Mouse (Mus musculus) cerebellum, adult 2 months (tissue): ENCODE measurements around the gene Dnaaf2. TPM values are rescaled to one million over a fixed set of nuclear protein-coding genes. Genes with fewer than 3 reads are reported as not detected.

Source experiments
- DNase-seq, 2 experiments: peaks; one replicate each; pipeline ENCODE4 v3.0.0; 2021
- H3K27ac ChIP-seq: fragments of 200-500 bp; 2 replicates; pipeline ENCODE4 v1.5.1; 2012; ENCODE audit warnings: low read length, control low read depth, inconsistent platforms; ENCODE audit not compliant: insufficient read depth
- H3K27me3 ChIP-seq: fragments of 200-500 bp; 2 replicates; pipeline ENCODE4 v1.6.1; 2012; ENCODE audit warnings: inconsistent platforms, mild to moderate bottlenecking, low read length, moderate library complexity; ENCODE audit not compliant: control insufficient read depth, insufficient read depth
- H3K4me1 ChIP-seq: fragments of 200-500 bp; 2 replicates; pipeline ENCODE4 v1.6.1; 2011; ENCODE audit warnings: low read length; ENCODE audit not compliant: control insufficient read depth, insufficient read depth
- H3K4me3 ChIP-seq: fragments of 200-500 bp; replicated peaks from 2 replicates; pipeline ENCODE3; 2011; ENCODE audit warnings: mild to moderate bottlenecking, low read depth, low read length, control low read depth; ENCODE audit not compliant: insufficient read depth
- CTCF ChIP-seq: fragments of 200-500 bp; IDR thresholded peaks from 2 replicates; pipeline ENCODE4 v1.5.1; 2011; ENCODE audit warnings: low read depth, mild to moderate bottlenecking, control low read depth, low read length, moderate library complexity, borderline replicate concordance; ENCODE audit not compliant: insufficient read depth
- POLR2A ChIP-seq: fragments of 200-500 bp; IDR thresholded peaks from 2 replicates; pipeline ENCODE4 v1.6.1; 2011; ENCODE audit warnings: low read length, control low read depth, borderline replicate concordance; ENCODE audit not compliant: insufficient read depth
- WGBS: fragments of 180-500 bp; shearing (Covaris S2); methylation state at CpG from one replicate; pipeline ENCODE4 v1.1.7; 2018; 5-methylcytosine and 5-hydroxymethylcytosine counted together
- polyA plus RNA-seq: library from polyadenylated mRNA; depleted of rRNA; stranded (reverse); fragments of >200 nt; gene quantifications from 2 replicates; pipeline ENCODE4 v1.2.3, GENCODE M21; 2012

The Dnaaf2 gene
- polyA plus RNA-seq, 1 experiment = 2.6 TPM

DNA sequence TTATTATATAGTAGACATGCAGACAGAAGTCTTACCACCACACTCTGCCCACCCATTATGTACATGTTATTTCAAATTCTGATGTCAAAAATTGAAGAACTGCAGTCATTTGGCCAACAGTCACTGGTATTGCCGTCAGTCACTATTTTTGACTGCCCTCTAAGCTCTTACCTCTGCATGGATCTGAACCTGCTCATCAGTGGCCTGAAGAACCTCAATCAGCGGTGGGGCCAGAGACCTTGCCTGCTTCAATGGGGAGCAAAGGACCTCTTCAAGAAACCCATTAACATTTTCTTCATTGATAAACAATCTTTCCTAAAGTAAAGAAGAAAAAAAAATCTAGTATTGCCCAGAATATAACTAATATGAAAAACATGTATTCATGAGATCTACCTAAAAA is 5.6 kb downstream of the Dnaaf2 start:
- no peak for DNase-seq
- Histone ChIP-seq H3K27ac (no peak overlapping the region), H3K4me1 (no peaks in the 10 kb centered on the region), H3K4me3 (no peak overlapping the region), H3K27me3 (no peaks in the 10 kb centered on the region)
- 95% methylated on average over 2 of the region's 2 CpGs for WGBS
- TF ChIP-seq CTCF (no peak), POLR2A (no peak)

DNA sequence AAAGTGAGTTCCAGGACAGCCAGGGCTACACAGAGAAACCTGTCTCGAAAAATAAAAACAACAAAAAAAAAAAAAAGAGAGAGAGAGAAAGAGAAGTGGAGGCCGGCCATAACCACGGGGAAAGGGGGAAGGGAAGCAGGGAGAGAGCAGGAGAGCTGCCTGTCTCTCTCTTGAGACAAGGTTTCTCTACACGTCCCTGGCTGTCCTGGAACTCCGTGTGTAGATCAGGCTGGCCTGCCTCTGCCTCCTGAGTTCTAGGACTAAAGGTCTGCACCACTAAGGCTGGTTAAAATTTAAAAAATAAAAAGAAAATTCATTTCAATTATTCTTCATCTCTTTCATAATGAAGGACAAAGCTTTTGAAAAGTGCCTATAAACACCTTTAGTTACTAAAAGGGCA is 6.8 kb downstream of the Dnaaf2 start:
- 96% methylated on average over 5 of the region's 5 CpGs for WGBS

DNA sequence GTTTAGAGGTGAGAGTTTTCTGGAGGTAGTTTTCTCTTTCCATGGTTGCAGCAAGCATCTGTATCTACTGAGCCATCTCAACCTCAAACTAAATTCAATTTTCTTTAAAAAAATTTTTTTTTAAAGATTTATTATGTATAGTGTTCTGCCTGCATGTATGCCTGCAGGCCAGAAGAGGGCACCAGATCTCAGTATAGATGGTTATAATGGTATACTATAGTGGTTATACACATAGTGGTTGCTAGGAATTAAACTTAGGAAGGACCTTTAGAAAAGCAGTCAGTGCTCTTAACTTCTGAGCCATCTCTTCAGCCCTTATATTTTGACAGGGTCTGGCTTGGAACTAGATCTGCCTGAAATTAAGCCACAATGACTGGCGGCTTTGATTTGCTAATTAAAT is 7.7 kb downstream of the Dnaaf2 start:
- H3K4me1 ChIP-seq = peaks cover under 1% of the 10 kb centered on the region; the same call in 1 of the 2 replicates
- H3K27me3 ChIP-seq = no peaks in the 10 kb centered on the region
- no peak overlapping the region for H3K27ac ChIP-seq
- H3K4me3 ChIP-seq = no peak overlapping the region
- DNase-seq = no peak
- TF ChIP-seq POLR2A (no peak), CTCF (no peak)
- 19% methylated on average over 1 of the region's 1 CpGs for WGBS

More for the DNA sequence above, 6.8 kb downstream of the Dnaaf2 start:
- Histone ChIP-seq H3K4me3 (no peak overlapping the region), H3K4me1 (no peaks in the 10 kb centered on the region; the same call in 1 of the 2 replicates), H3K27me3 (no peaks in the 10 kb centered on the region), H3K27ac (no peak overlapping the region)
- TF ChIP-seq POLR2A (no peak), CTCF (no peak)
- no peak for DNase-seq

DNA sequence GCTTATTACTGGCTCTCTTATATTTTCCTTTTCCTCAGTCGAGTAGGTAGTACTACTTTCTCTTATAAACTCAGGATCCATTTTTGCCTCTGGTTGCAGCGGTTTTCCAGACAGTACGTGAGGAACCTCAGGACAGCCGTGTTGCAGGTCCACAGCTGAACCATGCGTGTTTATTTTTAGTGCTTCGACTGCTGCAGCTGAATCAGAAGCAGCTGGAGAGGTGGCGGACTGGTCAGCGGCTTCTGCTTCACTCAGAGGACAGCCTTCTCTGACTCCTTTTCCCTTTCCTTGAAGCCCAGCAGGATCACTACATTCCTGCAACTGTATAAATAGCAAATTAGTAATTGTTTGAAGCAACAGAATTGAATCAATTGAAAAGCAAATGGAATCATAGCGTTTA is 8.2 kb downstream of the Dnaaf2 start:
- no peak for TF ChIP-seq CTCF
- no peak for TF ChIP-seq POLR2A
- DNase-seq = no peak
- Histone ChIP-seq H3K27me3 (no peaks in the 10 kb centered on the region), H3K4me3 (no peak overlapping the region), H3K4me1 (peaks cover 5% of the 10 kb centered on the region; the same call in 1 of the 2 replicates), H3K27ac (no peak overlapping the region)
- 94% methylated on average over 9 of the region's 9 CpGs for WGBS

DNA sequence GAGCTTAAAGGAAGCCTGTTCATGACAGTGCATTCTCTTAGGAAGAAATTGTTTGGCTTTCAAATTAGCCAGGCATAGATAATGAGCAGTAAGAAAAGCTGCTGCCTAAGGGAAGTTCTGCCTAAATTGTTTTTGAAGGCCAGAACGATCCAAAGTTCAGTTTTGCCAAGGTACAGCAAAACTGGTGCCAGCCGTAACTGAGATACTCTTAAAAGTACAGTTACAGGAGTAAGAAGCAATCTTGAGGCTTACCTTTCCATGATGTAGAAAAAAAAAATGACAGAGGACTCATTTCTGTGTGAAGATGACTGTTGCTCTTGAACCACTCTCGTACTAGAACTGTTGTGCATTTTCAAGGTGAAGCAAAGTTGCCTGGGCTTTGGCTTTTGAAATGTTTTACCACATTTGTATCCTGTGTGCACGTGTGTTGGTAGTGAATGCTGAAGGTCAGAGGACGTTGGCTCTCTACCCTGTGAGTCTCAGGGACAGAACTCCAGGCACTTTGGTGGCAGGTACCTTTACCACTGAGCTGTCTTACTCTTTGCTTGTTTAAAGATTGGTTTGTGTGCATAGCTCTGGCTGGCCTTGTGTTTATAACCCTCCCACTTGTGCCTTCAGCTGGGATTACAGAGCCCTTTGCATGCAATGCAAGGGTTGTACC is 11.3 kb downstream of the Dnaaf2 start:
- no peak overlapping the region for H3K4me3 ChIP-seq

DNA sequence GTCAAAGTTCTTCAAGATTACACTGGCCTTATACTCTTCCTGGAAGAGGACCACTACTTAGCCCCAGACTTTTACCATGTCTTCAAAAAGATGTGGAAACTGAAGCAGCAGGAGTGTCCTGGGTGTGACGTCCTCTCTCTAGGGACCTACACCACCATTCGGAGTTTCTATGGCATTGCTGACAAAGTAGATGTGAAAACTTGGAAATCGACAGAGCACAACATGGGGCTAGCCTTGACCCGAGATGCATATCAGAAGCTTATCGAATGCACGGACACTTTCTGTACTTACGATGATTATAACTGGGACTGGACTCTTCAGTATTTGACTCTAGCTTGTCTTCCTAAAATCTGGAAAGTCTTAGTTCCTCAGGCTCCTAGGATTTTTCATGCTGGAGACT is 12.9 kb downstream of the Dnaaf2 start:
- no peak for DNase-seq
- TF ChIP-seq CTCF (no peak), POLR2A (no peak)
- no peaks in the 10 kb centered on the region for H3K27me3 ChIP-seq
- WGBS = 44% methylated on average over 7 of the region's 7 CpGs
- peak overlapping the region; percentile 81 for H3K4me3 ChIP-seq
- no peak overlapping the region for H3K27ac ChIP-seq
- peaks cover 6% of the 10 kb centered on the region; the same call in 1 of the 2 replicates for H3K4me1 ChIP-seq

More for the DNA sequence above, 11.3 kb downstream of the Dnaaf2 start:
- Histone ChIP-seq H3K4me1 (peaks cover 6% of the 10 kb centered on the region; the same call in 1 of the 2 replicates), H3K27ac (no peak overlapping the region), H3K27me3 (no peaks in the 10 kb centered on the region)
- DNase-seq = no peak
- 54% methylated on average over 5 of the region's 5 CpGs for WGBS
- TF ChIP-seq POLR2A = no peak
- no peak for TF ChIP-seq CTCF

DNA sequence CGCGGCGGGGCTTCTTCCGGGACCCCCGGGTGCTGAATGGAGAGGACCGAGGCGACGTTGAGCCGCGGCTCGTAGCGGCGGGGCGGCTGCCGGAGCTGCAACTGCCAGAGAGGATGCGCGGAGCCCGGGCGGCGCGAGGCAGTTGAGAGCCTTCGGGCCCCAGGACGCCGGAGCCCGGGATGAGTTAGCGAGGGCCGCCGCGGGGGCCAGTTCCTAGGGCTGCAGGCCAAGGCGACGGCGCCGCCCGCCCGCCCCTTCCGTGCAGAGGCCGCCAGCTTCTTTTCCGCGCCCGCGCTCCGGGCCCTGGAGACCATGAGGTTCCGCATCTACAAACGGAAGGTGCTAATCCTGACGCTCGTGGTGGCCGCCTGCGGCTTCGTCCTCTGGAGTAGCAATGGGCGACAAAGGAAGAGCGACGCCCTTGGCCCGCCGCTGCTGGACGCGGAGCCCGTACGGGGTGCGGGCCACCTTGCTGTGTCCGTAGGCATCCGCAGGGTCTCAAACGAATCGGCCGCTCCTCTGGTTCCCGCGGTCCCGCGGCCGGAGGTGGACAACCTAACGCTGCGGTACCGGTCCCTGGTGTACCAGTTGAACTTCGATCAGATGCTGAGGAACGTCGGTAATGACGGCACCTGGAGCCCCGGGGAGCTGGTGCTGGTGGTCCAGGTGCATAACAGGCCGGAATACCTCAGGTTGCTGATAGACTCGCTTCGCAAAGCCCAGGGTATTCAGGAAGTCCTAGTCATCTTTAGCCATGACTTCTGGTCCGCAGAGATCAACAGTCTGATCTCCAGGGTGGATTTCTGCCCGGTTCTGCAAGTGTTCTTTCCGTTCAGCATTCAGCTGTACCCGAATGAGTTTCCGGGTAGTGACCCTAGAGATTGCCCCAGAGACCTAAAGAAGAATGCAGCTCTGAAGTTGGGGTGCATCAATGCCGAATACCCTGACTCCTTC is 13.6 kb downstream of the Dnaaf2 start:
- Histone ChIP-seq H3K4me1 (peaks cover 6% of the 10 kb centered on the region; the same call in 1 of the 2 replicates), H3K4me3 (peak overlapping the region; percentile 81), H3K27me3 (no peaks in the 10 kb centered on the region), H3K27ac (peak overlapping the region; percentile 88)
- TF ChIP-seq CTCF = no peak
- TF ChIP-seq POLR2A = no peak
- under 1% methylated on average over 86 of the region's 86 CpGs for WGBS
- no peak for DNase-seq
